Mouse (Mus musculus): ENCODE measurements around the gene Olfr734. TPM values are rescaled to one million over a fixed set of nuclear protein-coding genes. Genes with fewer than 3 reads are reported as not detected.

The Olfr734 gene
- not detected in 2 replicates for polyA plus RNA-seq (2014; fragmentation: Nextera tagmentation; extraction: Ambion mirVana)

DNA sequence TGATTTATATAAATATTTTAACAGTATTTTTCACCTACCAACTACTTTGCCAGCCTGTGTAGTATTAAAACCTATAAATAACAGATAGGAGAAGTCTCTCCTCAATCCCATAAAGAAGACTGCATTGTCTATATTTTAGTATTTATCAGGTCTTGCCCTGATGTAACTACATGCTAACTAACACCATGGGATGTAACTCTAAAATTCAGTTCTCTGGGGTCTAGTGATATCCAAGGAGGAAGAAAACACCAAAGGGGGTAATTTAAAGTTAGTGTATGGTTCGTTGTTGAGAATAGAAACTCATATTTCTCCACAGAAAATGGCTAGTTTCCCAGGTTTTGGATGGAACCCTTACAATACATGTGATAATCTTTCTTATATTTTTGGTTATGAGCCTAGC, at the start of gene Olfr734:
Gene Olfr734, minus strand, starts transcription at position 101 of the 400 bp plus-strand sequence.
- no peaks in the 10 kb centered on the region for H3K4me1 ChIP-seq (replicated peaks; ENCODE audit: control insufficient read depth, insufficient read depth, low read length)
- H3K4me2 ChIP-seq (ENCODE audit: low read length), result no peak within 1 kb of the TSS
- WGBS, result 59% methylated on average over 1 of the region's 1 CpGs
- no peaks in the 10 kb centered on the region for H3K27me3 ChIP-seq (replicated peaks; ENCODE audit: control insufficient read depth, insufficient read depth, low read length)
- no peaks in the 10 kb centered on the region for H3K36me3 ChIP-seq (ENCODE audit: control insufficient read depth, insufficient read depth, low read length)
- no peaks in the 10 kb centered on the region for H3K9me3 ChIP-seq (ENCODE audit: control insufficient read depth, low read length)
- H3K27ac ChIP-seq (ENCODE audit: low read depth), result no peak within 1 kb of the TSS
- no peak within 1 kb of the TSS for H3K9ac ChIP-seq (ENCODE audit: low read length)
- no peak for DNase-seq (ENCODE audit: low spot score)
- no peak within 1 kb of the TSS for H3K4me3 ChIP-seq (ENCODE audit: low read depth, low read length)
- no peak for ATAC-seq (replicated peaks; ENCODE audit: low FRiP score, low TSS enrichment, low read depth)

DNA sequence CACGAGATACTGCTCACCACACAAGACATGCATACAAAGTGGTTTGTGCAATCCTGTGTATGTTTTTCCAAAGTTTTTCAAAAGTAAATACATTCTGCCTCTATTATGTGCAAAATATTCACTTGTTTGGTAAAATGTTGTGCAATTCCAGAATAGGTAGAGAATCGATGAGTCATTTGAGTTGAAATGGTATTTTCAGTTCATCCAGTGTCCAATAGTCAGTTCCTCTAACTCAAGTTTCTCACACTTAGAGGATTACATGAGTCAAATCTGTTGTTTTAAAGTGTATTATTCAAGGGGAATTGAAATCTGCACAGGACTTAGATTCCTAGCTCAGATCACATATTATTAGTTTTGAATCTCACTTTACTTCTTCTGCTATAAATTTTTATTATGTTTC, 37.0 kb upstream of the Olfr734 start:
- Histone ChIP-seq H3K4me3 (ENCODE audit: low read depth, low read length) (no peak overlapping the region), H3K4me1 (replicated peaks; ENCODE audit: control insufficient read depth, insufficient read depth, low read length) (no peaks in the 10 kb centered on the region), H3K27ac (ENCODE audit: low read depth) (no peak overlapping the region), H3K9ac (ENCODE audit: low read length) (no peak overlapping the region), H3K27me3 (replicated peaks; ENCODE audit: control insufficient read depth, insufficient read depth, low read length) (no peaks in the 10 kb centered on the region), H3K9me3 (ENCODE audit: control insufficient read depth, low read length) (no peaks in the 10 kb centered on the region), H3K4me2 (ENCODE audit: low read length) (no peak overlapping the region), H3K36me3 (ENCODE audit: control insufficient read depth, insufficient read depth, low read length) (no peaks in the 10 kb centered on the region)
- 95% methylated on average over 2 of the region's 2 CpGs for WGBS
- ATAC-seq (replicated peaks; ENCODE audit: low FRiP score, low TSS enrichment, low read depth), result no peak
- DNase-seq (ENCODE audit: low spot score), result no peak

DNA sequence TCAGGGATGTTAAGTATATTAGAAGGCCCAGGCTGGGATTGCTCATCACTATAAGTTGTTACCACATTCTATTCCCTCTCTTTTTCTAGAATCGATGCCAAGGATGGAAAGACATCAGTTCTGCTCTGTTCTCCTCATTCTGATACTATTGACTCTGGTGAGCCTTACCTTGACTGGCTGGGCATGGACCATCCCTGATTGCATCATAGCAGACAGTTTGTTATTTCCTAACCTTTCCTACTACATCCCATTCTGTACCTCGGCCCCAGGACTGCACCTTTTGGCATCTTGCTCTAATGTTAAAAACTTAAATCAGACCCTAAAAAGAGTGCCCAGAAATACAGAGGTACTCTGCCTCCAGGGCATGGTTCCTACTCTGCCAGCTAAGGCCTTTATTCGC, 33.9 kb upstream of the Olfr734 start:
- ATAC-seq (replicated peaks; ENCODE audit: low FRiP score, low TSS enrichment, low read depth), result no peak
- H3K4me3 ChIP-seq (ENCODE audit: low read depth, low read length), result no peak overlapping the region
- H3K4me1 ChIP-seq (replicated peaks; ENCODE audit: control insufficient read depth, insufficient read depth, low read length), result no peaks in the 10 kb centered on the region
- 93% methylated on average over 3 of the region's 3 CpGs for WGBS
- DNase-seq (ENCODE audit: low spot score), result no peak
- H3K36me3 ChIP-seq (ENCODE audit: control insufficient read depth, insufficient read depth, low read length), result no peaks in the 10 kb centered on the region
- no peaks in the 10 kb centered on the region for H3K27me3 ChIP-seq (replicated peaks; ENCODE audit: control insufficient read depth, insufficient read depth, low read length)
- no peaks in the 10 kb centered on the region for H3K9me3 ChIP-seq (ENCODE audit: control insufficient read depth, low read length)
- H3K27ac ChIP-seq (ENCODE audit: low read depth), result no peak overlapping the region
- no peak overlapping the region for H3K9ac ChIP-seq (ENCODE audit: low read length)
- H3K4me2 ChIP-seq (ENCODE audit: low read length), result no peak overlapping the region

DNA sequence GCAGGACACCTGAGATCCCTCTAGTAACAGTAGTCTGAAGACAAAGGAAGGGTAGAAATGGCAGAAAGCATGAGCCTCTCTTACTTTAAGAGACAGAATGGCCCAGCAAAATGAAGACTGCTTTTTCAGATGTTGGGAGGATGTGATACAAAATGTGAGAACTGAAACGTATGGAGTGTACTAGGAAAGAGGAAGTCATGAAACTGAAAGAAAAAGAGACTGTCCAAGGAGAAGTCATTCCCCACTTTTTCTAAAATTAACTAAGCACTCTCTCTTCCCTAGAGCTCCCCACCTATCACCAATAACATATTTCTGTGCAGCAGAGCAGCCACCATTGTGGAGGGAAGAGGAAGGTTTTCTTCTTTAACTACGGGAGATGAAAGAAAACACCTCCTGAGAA, 31.0 kb upstream of the Olfr734 start, which contains the start of gene Tlr11:
Gene Tlr11, plus strand, starts transcription at position 322 of the 400 bp plus-strand sequence.
- H3K36me3 ChIP-seq (ENCODE audit: control insufficient read depth, insufficient read depth, low read length), result no peaks in the 10 kb centered on the region
- no peak within 1 kb of the TSS for H3K4me2 ChIP-seq (ENCODE audit: low read length)
- 80% methylated on average over 2 of the region's 2 CpGs for WGBS
- no peak within 1 kb of the TSS for H3K4me3 ChIP-seq (ENCODE audit: low read depth, low read length)
- DNase-seq (ENCODE audit: low spot score) (no peak), ATAC-seq (replicated peaks; ENCODE audit: low FRiP score, low TSS enrichment, low read depth) (no peak)
- no peaks in the 10 kb centered on the region for H3K9me3 ChIP-seq (ENCODE audit: control insufficient read depth, low read length)
- no peak within 1 kb of the TSS for H3K9ac ChIP-seq (ENCODE audit: low read length)
- H3K27me3 ChIP-seq (replicated peaks; ENCODE audit: control insufficient read depth, insufficient read depth, low read length), result no peaks in the 10 kb centered on the region
- no peaks in the 10 kb centered on the region for H3K4me1 ChIP-seq (replicated peaks; ENCODE audit: control insufficient read depth, insufficient read depth, low read length)
- no peak within 1 kb of the TSS for H3K27ac ChIP-seq (ENCODE audit: low read depth)

DNA sequence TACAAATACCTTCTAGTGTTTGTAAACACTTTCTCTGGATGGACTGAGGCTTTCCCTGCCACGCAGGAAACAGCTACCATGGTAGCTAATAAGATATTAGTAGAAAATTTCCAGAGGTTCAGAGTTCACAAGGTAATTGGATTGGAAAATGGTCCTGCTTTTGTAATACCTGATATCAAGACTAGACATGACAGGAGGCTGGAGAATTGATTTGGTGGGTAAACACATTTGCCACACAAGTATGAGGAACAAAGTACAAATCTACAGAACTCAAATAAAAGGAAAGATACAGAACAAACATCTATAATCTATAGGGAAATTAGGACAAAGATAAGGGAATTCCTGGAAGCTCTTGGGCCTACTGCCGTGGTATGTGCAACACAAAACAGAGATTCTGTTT, 30.2 kb upstream of the Olfr734 start:
- no peak overlapping the region for H3K27ac ChIP-seq (ENCODE audit: low read depth)
- H3K4me2 ChIP-seq (ENCODE audit: low read length), result no peak overlapping the region
- no peaks in the 10 kb centered on the region for H3K9me3 ChIP-seq (ENCODE audit: control insufficient read depth, low read length)
- WGBS, result 62% methylated on average over 2 of the region's 2 CpGs
- no peaks in the 10 kb centered on the region for H3K4me1 ChIP-seq (replicated peaks; ENCODE audit: control insufficient read depth, insufficient read depth, low read length)
- no peak for ATAC-seq (replicated peaks; ENCODE audit: low FRiP score, low TSS enrichment, low read depth)
- H3K27me3 ChIP-seq (replicated peaks; ENCODE audit: control insufficient read depth, insufficient read depth, low read length), result no peaks in the 10 kb centered on the region
- no peaks in the 10 kb centered on the region for H3K36me3 ChIP-seq (ENCODE audit: control insufficient read depth, insufficient read depth, low read length)
- H3K9ac ChIP-seq (ENCODE audit: low read length), result no peak overlapping the region
- H3K4me3 ChIP-seq (ENCODE audit: low read depth, low read length), result no peak overlapping the region
- DNase-seq (ENCODE audit: low spot score), result no peak

DNA sequence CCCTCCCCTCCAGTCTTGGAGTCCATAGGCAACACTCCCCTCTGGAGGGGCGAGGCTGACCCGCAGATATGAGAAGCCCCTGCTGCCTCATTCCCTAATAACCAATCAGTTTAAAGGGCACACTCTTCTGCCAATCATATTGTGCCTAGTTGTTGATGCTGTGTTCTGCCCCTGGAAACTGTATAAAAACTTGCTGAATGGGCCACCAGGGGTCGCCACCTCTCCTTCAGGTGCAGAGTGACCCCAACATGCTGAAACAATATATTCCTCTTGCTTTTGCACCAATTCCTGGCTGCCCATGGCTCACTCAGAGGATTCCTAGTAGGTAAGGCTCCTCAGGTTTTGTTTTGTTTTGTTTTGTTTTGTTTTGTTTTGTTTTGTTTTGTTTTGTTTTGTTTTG, 25.9 kb upstream of the Olfr734 start:
- H3K36me3 ChIP-seq (ENCODE audit: control insufficient read depth, insufficient read depth, low read length), result no peaks in the 10 kb centered on the region
- 55% methylated on average over 3 of the region's 3 CpGs for WGBS

DNA sequence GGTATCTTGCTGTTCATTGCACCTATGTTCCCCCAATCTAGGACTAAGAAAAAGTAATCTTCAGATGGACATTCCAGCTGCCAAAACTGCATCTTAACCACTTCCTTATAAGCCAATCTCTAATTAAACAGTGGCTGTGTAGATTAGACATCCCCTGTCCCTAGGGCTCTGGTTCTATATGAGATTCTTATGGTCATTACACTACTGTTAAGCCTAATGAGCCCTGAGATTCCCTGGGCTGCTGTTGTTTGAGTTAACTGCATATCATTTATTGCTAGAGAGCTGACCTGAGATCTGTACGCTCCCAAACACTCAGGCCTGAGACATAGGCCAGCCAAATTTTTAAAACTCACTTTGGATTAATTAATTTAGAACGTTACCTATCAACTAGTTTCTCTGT, 22.2 kb upstream of the Olfr734 start, which contains the start of gene Olfr735:
Gene Olfr735, minus strand, starts transcription at position 77 of the 400 bp plus-strand sequence.
- Histone ChIP-seq H3K4me3 (ENCODE audit: low read depth, low read length) (no peak within 1 kb of the TSS), H3K27me3 (replicated peaks; ENCODE audit: control insufficient read depth, insufficient read depth, low read length) (no peaks in the 10 kb centered on the region), H3K27ac (ENCODE audit: low read depth) (no peak within 1 kb of the TSS), H3K9me3 (ENCODE audit: control insufficient read depth, low read length) (no peaks in the 10 kb centered on the region), H3K9ac (ENCODE audit: low read length) (no peak within 1 kb of the TSS), H3K4me1 (replicated peaks; ENCODE audit: control insufficient read depth, insufficient read depth, low read length) (no peaks in the 10 kb centered on the region), H3K36me3 (ENCODE audit: control insufficient read depth, insufficient read depth, low read length) (no peaks in the 10 kb centered on the region), H3K4me2 (ENCODE audit: low read length) (no peak within 1 kb of the TSS)
- WGBS, result 85% methylated on average over 2 of the region's 2 CpGs
- no peak for ATAC-seq (replicated peaks; ENCODE audit: low FRiP score, low TSS enrichment, low read depth)
- DNase-seq (ENCODE audit: low spot score), result no peak

More for the DNA sequence above, 25.9 kb upstream of the Olfr734 start:
- Histone ChIP-seq H3K4me2 (ENCODE audit: low read length) (no peak overlapping the region), H3K4me1 (replicated peaks; ENCODE audit: control insufficient read depth, insufficient read depth, low read length) (no peaks in the 10 kb centered on the region), H3K27ac (ENCODE audit: low read depth) (no peak overlapping the region), H3K9me3 (ENCODE audit: control insufficient read depth, low read length) (no peaks in the 10 kb centered on the region), H3K9ac (ENCODE audit: low read length) (no peak overlapping the region), H3K4me3 (ENCODE audit: low read depth, low read length) (no peak overlapping the region), H3K27me3 (replicated peaks; ENCODE audit: control insufficient read depth, insufficient read depth, low read length) (no peaks in the 10 kb centered on the region)
- ATAC-seq (replicated peaks; ENCODE audit: low FRiP score, low TSS enrichment, low read depth) (no peak), DNase-seq (ENCODE audit: low spot score) (no peak)

DNA sequence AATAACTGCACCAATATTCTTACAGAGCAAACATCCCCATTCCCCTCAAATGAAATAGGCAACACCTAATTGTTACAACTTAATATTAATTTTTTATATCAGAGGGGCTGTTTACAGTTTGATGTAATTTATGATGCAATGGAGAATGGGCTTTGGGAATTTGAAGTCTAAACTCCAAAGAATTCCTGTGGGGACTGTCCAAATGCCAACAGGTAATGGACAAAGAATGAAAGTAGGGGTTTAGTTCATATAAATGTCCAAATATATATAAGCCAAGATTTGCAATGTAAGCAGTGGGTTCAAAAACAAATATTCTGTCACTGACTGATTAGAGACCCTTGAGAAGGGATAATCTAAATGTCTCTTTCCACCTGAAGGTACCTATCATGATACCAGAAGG, 25.1 kb downstream of the Olfr734 start, which contains the start of gene Olfr733:
Gene Olfr733, minus strand, starts transcription at position 101 of the 400 bp plus-strand sequence.
- Histone ChIP-seq H3K4me2 (ENCODE audit: low read length) (no peak within 1 kb of the TSS), H3K27me3 (replicated peaks; ENCODE audit: control insufficient read depth, insufficient read depth, low read length) (no peaks in the 10 kb centered on the region), H3K27ac (ENCODE audit: low read depth) (no peak within 1 kb of the TSS), H3K36me3 (ENCODE audit: control insufficient read depth, insufficient read depth, low read length) (no peaks in the 10 kb centered on the region), H3K4me3 (ENCODE audit: low read depth, low read length) (no peak within 1 kb of the TSS), H3K9me3 (ENCODE audit: control insufficient read depth, low read length) (no peaks in the 10 kb centered on the region), H3K4me1 (replicated peaks; ENCODE audit: control insufficient read depth, insufficient read depth, low read length) (no peaks in the 10 kb centered on the region), H3K9ac (ENCODE audit: low read length) (no peak within 1 kb of the TSS)
- DNase-seq (ENCODE audit: low spot score), result no peak
- no peak for ATAC-seq (replicated peaks; ENCODE audit: low FRiP score, low TSS enrichment, low read depth)

DNA sequence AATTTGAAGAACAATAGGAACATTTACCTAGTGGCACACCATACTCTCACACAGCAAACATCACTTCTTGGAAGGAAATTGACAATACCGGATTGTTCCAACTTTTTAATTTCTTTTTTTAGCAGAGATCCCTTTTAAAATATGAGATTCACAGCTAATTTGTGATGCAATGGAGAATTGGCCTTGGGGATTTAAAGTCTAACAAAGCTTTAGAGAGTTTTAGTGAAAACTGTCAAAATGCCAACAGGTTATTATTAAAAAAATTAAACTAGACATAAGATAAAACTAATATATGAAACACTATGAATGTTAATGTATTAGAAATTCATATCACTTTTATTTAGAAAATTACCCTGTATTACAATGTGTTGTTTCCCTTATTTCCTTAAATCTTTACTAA, 42.5 kb downstream of the Olfr734 start, which contains the start of gene Olfr732:
Gene Olfr732, minus strand, starts transcription at position 101 of the 400 bp plus-strand sequence.
- H3K27me3 ChIP-seq (replicated peaks; ENCODE audit: control insufficient read depth, insufficient read depth, low read length), result no peaks in the 10 kb centered on the region
- H3K9me3 ChIP-seq (ENCODE audit: control insufficient read depth, low read length), result no peaks in the 10 kb centered on the region
- ATAC-seq (replicated peaks; ENCODE audit: low FRiP score, low TSS enrichment, low read depth) (no peak), DNase-seq (ENCODE audit: low spot score) (no peak)
- WGBS, result 90% methylated on average over 1 of the region's 1 CpGs
- H3K27ac ChIP-seq (ENCODE audit: low read depth), result no peak within 1 kb of the TSS
- no peaks in the 10 kb centered on the region for H3K36me3 ChIP-seq (ENCODE audit: control insufficient read depth, insufficient read depth, low read length)
- H3K4me2 ChIP-seq (ENCODE audit: low read length), result no peak within 1 kb of the TSS
- no peak within 1 kb of the TSS for H3K4me3 ChIP-seq (ENCODE audit: low read depth, low read length)
- H3K9ac ChIP-seq (ENCODE audit: low read length), result no peak within 1 kb of the TSS
- no peaks in the 10 kb centered on the region for H3K4me1 ChIP-seq (replicated peaks; ENCODE audit: control insufficient read depth, insufficient read depth, low read length)

All from intestine, embryonic 14.5 days (tissue).